Mouse (Mus musculus) kidney, adult 2 months (tissue): ENCODE results near the gene Atp6v0d1.

Source experiments
- CTCF ChIP-seq: fragments of 200-500 bp; conservative IDR thresholded peaks from 2 replicates; pipeline ENCODE4 v1.5.1; 2011; ENCODE audit warnings: low read depth, mild to moderate bottlenecking, control low read depth, low read length, moderate library complexity, mixed read lengths; ENCODE audit not compliant: insufficient read depth, insufficient read length
- POLR2A ChIP-seq: fragments of 200-500 bp; IDR thresholded peaks from one replicate; pipeline ENCODE4 v1.6.1; 2011; ENCODE audit warnings: low read depth, low read length, control low read depth

- no peak for TF ChIP-seq CTCF
- peak; percentile 90 for TF ChIP-seq POLR2A
Observed at GRCm38 (mm10) chr8:105606189-105607023, 40.6 kb upstream of the Atp6v0d1 start.
